Comparison of ENCODE assay signal across 12 mouse cellular contexts in the genomic region with DNA sequence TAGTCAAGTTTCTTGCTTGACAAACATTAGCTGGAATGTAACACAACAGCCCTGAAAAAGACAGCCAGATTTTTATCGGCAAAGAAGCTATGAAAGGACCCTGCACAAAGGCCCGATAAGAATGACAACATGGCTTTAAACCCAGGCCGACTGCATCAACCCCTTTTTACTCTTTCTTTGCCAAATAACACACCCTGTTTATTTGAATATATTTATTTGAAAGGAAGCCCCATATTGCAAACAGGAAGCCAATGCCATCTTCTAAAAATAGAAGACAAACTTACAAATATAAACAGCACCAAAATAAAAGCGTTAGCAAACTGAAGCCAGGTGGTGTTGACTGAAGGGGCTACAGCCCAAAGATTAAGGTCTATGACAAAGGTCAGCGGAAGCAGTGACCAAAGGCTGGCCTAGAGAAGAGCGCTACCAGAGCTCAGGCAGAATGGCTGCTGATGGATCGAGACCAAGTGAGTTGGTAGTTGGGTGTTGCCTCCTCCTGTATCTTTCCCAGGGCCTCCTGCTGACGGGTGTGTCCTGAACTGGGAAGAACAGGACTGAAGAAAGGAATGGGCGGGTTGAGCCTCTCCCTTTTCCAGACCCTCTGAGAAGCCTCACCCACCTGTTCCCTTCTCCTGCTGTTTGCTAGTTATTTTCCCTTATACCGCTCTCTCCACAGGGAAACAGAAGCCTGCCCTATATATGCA. TPM values are rescaled to one million over a fixed set of nuclear protein-coding genes. Genes with fewer than 3 reads are reported as not detected.
"Had no signal": no experiment of that assay in that cellular context is flagged by ENCODE, and none has a peak within 500 bp of the region (broad histone marks: within the 10 kb centered on the region; RNA-seq: fewer than 3 reads in every experiment).

No protein-coding gene starts in this region.

- H3K27ac ChIP-seq: left cerebral cortex, adult 2 months; limb, embryonic 10.5 days; liver, embryonic 12.5 days; midbrain, embryonic 13.5 days had no signal

- DNase-seq: kidney, adult 8-10 months; kidney, postnatal 25 days; lung, postnatal 10 days; right cerebral cortex, postnatal 25 days; thymus, adult 18-20 months; thymus, postnatal 25 days had no signal

- H3K4me1 ChIP-seq: liver, embryonic 12.5 days had no signal

- H3K9me3 ChIP-seq: limb, embryonic 10.5 days; liver, embryonic 12.5 days; midbrain, embryonic 13.5 days had no signal

- H3K4me3 ChIP-seq: left cerebral cortex, adult 2 months; limb, embryonic 10.5 days; liver, embryonic 12.5 days; midbrain, embryonic 13.5 days had no signal

- H3K9ac ChIP-seq: liver, embryonic 12.5 days; midbrain, embryonic 13.5 days had no signal

- ATAC-seq: intestine, postnatal 0 days; liver, embryonic 12.5 days; midbrain, embryonic 13.5 days had no signal

- H3K36me3 ChIP-seq: limb, embryonic 10.5 days; liver, embryonic 12.5 days; midbrain, embryonic 13.5 days had no signal

- H3K4me2 ChIP-seq: liver, embryonic 12.5 days; midbrain, embryonic 13.5 days had no signal

RNA-seq across cellular contexts. Expression of a gene that starts 2.9 kb away (rescaled TPM):
- total RNA-seq: megakaryocyte progenitor cell, adult 5-6 weeks had no signal
